Mouse (Mus musculus): ENCODE data around the gene Zfp839. TPM values are rescaled to one million over a fixed set of nuclear protein-coding genes. Genes with fewer than 3 reads are reported as not detected.
A peak's percentile ranks its signal among the peaks of the same experiment; 100 is the strongest.

The Zfp839 gene
- total and polyA plus RNA-seq, 2 experiments from 2014 or later = 2.8 to 7.0 TPM

DNA sequence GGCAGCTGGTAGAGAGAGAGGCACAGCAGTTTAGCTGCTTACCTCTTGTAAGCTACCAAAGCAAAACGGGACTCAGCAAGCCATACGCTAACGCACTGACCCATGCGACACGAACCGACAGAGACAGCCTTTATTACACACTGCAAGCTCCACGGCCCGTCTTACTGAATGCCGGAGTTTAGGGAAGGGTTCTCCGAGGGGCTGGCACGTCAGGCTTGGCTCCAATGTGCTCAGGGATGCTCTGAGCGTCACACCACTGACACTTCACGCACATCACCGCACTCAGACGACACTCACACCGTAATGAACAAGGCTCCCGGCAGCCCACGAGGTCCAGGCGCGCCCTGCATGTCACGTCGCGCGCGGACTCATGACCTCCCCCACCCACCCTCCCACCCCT is 38.6 kb downstream of the Zfp839 start:
- peaks cover 6% of the 10 kb centered on the region for H3K4me1 ChIP-seq (ENCODE audit: insufficient read depth, low read length)
- 0% methylated on average over 25 of the region's 25 CpGs for WGBS
- H3K9me3 ChIP-seq (ENCODE audit: low read length) = no peaks in the 10 kb centered on the region
- H3K27ac ChIP-seq = peak overlapping the region; percentile 56
- H3K27me3 ChIP-seq (ENCODE audit: insufficient read depth, low read length) = no peaks in the 10 kb centered on the region
- no peak for TF ChIP-seq CTCF (IDR thresholded peaks at IDR 0.05; ENCODE audit: low read depth)
- H3K4me2 ChIP-seq (ENCODE audit: low read depth, low read length) = peak overlapping the region; percentile 93
- H3K9ac ChIP-seq (replicated peaks; ENCODE audit: low read length) = peak overlapping the region; percentile 89
- no peak for DNase-seq (ENCODE audit: low spot score)
- H3K36me3 ChIP-seq (ENCODE audit: insufficient read depth, low read length) = peaks cover 2% of the 10 kb centered on the region
- peak; percentile 84 for ATAC-seq
- H3K4me3 ChIP-seq (ENCODE audit: low read length) = peak overlapping the region; percentile 89

DNA sequence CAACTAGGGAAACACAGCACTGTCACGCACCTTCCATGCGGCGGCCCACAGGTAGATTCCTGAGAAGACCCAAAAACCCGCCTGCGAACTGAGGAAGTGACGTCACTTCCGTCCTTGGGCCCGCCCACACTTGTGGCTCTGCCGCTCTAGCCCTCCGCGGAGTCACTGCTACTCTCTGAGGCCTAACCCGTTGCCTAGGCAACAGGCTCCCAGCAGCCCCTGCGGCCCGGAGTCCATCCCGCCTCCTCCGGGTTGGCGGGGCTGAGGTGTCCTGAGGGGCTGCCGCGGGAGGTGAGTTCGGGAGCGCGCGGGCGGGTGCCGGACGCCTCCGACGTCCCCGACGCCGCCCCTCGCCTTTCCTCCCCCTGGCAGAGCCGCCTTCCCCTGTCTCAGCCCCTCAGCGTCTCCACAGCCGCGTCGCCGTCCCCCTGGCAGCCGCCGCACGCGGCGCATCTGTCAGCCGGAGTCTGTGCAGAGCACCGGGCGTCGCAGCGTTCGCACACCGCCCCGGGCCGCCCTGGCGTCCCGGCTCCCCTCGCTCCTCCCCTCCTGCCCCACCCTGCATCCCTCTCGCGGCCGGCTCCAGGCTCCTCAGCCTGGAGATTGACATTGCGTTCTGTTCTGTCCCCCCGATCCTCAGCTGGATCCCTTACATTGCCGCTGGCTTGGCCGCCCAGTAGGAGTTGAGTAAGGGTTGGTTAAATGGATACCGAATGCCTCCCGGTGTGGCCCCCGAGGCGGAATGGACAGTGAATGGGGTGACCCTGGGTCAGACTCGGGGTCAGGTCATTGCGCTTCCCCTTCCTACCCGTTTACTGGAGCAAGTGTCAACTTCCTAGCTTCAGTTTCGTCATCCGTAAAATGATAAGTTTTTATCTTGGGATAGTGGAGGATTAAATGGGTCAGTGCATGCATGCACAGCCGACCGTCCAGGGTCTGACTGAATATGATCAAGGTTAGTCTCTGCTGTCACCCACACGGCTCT is 39.3 kb downstream of the Zfp839 start, which contains the start of the genes Cinp and Tecpr2:
Gene Cinp (minus strand): TSS at position 110 of the 985 bp plus-strand sequence.
Gene Tecpr2 (plus strand): TSS at position 229 of the 985 bp plus-strand sequence.
- peak within 1 kb of the TSS; percentile 87 for H3K27ac ChIP-seq
- peaks cover 6% of the 10 kb centered on the region for H3K4me1 ChIP-seq (ENCODE audit: insufficient read depth, low read length)
- ATAC-seq (peak; percentile 99), DNase-seq (ENCODE audit: low spot score) (peak; percentile 99)
- peak within 1 kb of the TSS; percentile 89 for H3K4me3 ChIP-seq (ENCODE audit: low read length)
- H3K36me3 ChIP-seq (ENCODE audit: insufficient read depth, low read length) = no peaks in the 10 kb centered on the region; the same call in 1 of the 2 replicates
- WGBS = 2% methylated on average over 59 of the region's 74 CpGs
- TF ChIP-seq CTCF (IDR thresholded peaks at IDR 0.05; ENCODE audit: low read depth) = no peak
- H3K9ac ChIP-seq (replicated peaks; ENCODE audit: low read length) = peak within 1 kb of the TSS; percentile 89
- no peaks in the 10 kb centered on the region for H3K9me3 ChIP-seq (ENCODE audit: low read length)
- no peaks in the 10 kb centered on the region for H3K27me3 ChIP-seq (ENCODE audit: insufficient read depth, low read length)
- H3K4me2 ChIP-seq (ENCODE audit: low read depth, low read length) = peak within 1 kb of the TSS; percentile 93

GRCm38 (mm10) chr12:110891887-110892286 is 41.8 kb downstream of the Zfp839 start:
- Histone ChIP-seq H3K4me1 (ENCODE audit: insufficient read depth, low read length) (peaks cover 6% of the 10 kb centered on the region), H3K9ac (replicated peaks; ENCODE audit: low read length) (no peak overlapping the region), H3K27me3 (ENCODE audit: insufficient read depth, low read length) (no peaks in the 10 kb centered on the region), H3K27ac (no peak overlapping the region), H3K4me3 (ENCODE audit: low read length) (no peak overlapping the region), H3K9me3 (ENCODE audit: low read length) (no peaks in the 10 kb centered on the region), H3K36me3 (ENCODE audit: insufficient read depth, low read length) (0 out of 2 replicates have a peak, but pooled peaks cover 3% of the 10 kb centered on the region), H3K4me2 (ENCODE audit: low read depth, low read length) (no peak overlapping the region)
- whole genome bisulfite sequencing = 93% methylated on average over 1 of the region's 1 CpGs
- ATAC-seq (no peak), DNase-seq (ENCODE audit: low spot score) (no peak)
- TF ChIP-seq CTCF (IDR thresholded peaks at IDR 0.05; ENCODE audit: low read depth) = no peak

DNA sequence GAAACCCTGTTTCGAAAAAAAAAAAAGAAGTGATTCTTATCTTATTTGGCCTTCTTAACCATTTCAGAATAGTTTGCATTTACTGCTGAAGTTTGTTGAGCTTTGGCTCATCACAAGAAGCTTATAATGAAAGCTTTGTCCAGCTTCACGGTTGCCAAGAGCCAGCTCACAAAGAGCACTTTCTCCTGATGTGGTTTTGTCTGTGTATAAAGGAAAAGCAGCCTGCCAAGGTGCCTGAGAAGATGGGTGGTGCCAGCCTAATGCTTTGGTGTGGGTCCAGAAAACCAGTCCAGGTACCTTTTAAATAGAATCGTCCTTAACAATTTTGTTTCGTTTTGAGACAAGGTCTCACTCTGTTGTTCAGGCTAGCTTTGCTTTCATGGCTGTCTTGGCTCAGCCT is 52.1 kb downstream of the Zfp839 start:
- ATAC-seq = no peak
- peak; percentile 7 for DNase-seq (ENCODE audit: low spot score)
- Histone ChIP-seq H3K4me1 (ENCODE audit: insufficient read depth, low read length) (no peaks in the 10 kb centered on the region), H3K9ac (replicated peaks; ENCODE audit: low read length) (no peak overlapping the region), H3K27me3 (ENCODE audit: insufficient read depth, low read length) (no peaks in the 10 kb centered on the region), H3K36me3 (ENCODE audit: insufficient read depth, low read length) (no peaks in the 10 kb centered on the region), H3K27ac (no peak overlapping the region), H3K9me3 (ENCODE audit: low read length) (no peaks in the 10 kb centered on the region), H3K4me2 (ENCODE audit: low read depth, low read length) (no peak overlapping the region), H3K4me3 (ENCODE audit: low read length) (no peak overlapping the region)
- no peak for TF ChIP-seq CTCF (IDR thresholded peaks at IDR 0.05; ENCODE audit: low read depth)
- WGBS = 72% methylated on average over 4 of the region's 4 CpGs

DNA sequence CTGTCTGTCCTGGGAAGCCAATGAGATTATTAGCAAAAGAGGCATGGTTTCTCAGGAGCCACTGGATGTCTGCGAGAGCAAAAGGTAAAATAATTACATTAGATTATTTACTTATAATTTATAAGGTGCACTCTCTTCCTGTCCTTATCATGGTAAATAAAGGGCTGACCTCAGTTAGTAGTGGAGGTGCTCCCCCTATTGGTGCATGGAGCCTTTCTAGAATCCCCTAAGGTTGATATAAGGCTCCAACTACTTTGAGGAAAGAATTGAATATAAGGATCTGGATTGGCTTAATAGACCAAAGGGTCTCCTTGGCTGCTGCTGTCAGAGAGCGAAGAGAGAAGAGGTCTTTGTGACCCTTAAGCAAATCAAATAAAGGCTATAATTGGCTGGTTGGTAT is 53.5 kb downstream of the Zfp839 start:
- Histone ChIP-seq H3K27ac (no peak overlapping the region), H3K9me3 (ENCODE audit: low read length) (no peaks in the 10 kb centered on the region), H3K36me3 (ENCODE audit: insufficient read depth, low read length) (no peaks in the 10 kb centered on the region), H3K4me2 (ENCODE audit: low read depth, low read length) (no peak overlapping the region), H3K4me3 (ENCODE audit: low read length) (no peak overlapping the region), H3K27me3 (ENCODE audit: insufficient read depth, low read length) (no peaks in the 10 kb centered on the region), H3K4me1 (ENCODE audit: insufficient read depth, low read length) (no peaks in the 10 kb centered on the region), H3K9ac (replicated peaks; ENCODE audit: low read length) (no peak overlapping the region)
- no peak for DNase-seq (ENCODE audit: low spot score)
- 93% methylated on average over 2 of the region's 2 CpGs for WGBS
- TF ChIP-seq CTCF (IDR thresholded peaks at IDR 0.05; ENCODE audit: low read depth) = no peak
- no peak for ATAC-seq

DNA sequence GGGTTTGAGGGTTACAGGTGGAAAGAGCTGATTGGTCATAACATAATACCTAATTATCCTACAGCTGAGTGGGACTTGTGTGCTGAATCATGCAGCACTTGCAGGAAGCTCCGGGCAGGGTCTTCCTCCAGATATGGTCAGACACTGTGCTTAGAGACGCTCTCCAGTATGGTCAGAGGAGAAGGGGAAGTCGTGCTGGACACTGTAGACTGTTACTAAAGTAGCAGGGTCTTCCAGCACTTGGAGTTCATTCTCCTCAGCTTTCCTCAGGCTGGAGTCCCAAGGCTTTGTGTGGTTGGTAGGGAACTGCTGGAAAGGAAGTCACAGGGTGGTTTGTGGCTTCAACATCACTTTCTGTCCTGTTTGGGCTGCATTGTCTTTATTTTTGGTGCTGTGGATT is 57.8 kb downstream of the Zfp839 start:
- H3K36me3 ChIP-seq (ENCODE audit: insufficient read depth, low read length) = no peaks in the 10 kb centered on the region
- no peaks in the 10 kb centered on the region for H3K4me1 ChIP-seq (ENCODE audit: insufficient read depth, low read length)
- H3K9me3 ChIP-seq (ENCODE audit: low read length) = no peaks in the 10 kb centered on the region
- H3K27me3 ChIP-seq (ENCODE audit: insufficient read depth, low read length) = no peaks in the 10 kb centered on the region
- H3K4me2 ChIP-seq (ENCODE audit: low read depth, low read length) = no peak overlapping the region
- no peak overlapping the region for H3K4me3 ChIP-seq (ENCODE audit: low read length)
- ATAC-seq (no peak), DNase-seq (ENCODE audit: low spot score) (no peak)
- H3K9ac ChIP-seq (replicated peaks; ENCODE audit: low read length) = no peak overlapping the region
- no peak for TF ChIP-seq CTCF (IDR thresholded peaks at IDR 0.05; ENCODE audit: low read depth)
- 71% methylated on average over 3 of the region's 3 CpGs for WGBS
- no peak overlapping the region for H3K27ac ChIP-seq

GRCm38 (mm10) chr12:110909962-110910361 is 59.9 kb downstream of the Zfp839 start:
- Histone ChIP-seq H3K27me3 (ENCODE audit: insufficient read depth, low read length) (no peaks in the 10 kb centered on the region), H3K9ac (replicated peaks; ENCODE audit: low read length) (no peak overlapping the region), H3K4me2 (ENCODE audit: low read depth, low read length) (no peak overlapping the region), H3K4me3 (ENCODE audit: low read length) (no peak overlapping the region), H3K9me3 (ENCODE audit: low read length) (no peaks in the 10 kb centered on the region), H3K36me3 (ENCODE audit: insufficient read depth, low read length) (no peaks in the 10 kb centered on the region), H3K4me1 (ENCODE audit: insufficient read depth, low read length) (no peaks in the 10 kb centered on the region), H3K27ac (no peak overlapping the region)
- 93% methylated on average over 2 of the region's 2 CpGs for WGBS
- DNase-seq (ENCODE audit: low spot score) = no peak
- no peak for TF ChIP-seq CTCF (IDR thresholded peaks at IDR 0.05; ENCODE audit: low read depth)
- no peak for ATAC-seq

Measured in hindbrain, postnatal 0 days (tissue).